Mouse (Mus musculus) cerebellum, adult 2 months (tissue): Measurements from ENCODE around the gene L3mbtl4.

Experiments
- CTCF ChIP-seq: fragments of 200-500 bp; IDR thresholded peaks from 2 replicates; pipeline ENCODE4 v1.5.1; 2011; ENCODE audit warnings: low read depth, mild to moderate bottlenecking, control low read depth, low read length, moderate library complexity, borderline replicate concordance; ENCODE audit not compliant: insufficient read depth
- POLR2A ChIP-seq: fragments of 200-500 bp; IDR thresholded peaks from 2 replicates; pipeline ENCODE4 v1.6.1; 2011; ENCODE audit warnings: low read length, control low read depth, borderline replicate concordance; ENCODE audit not compliant: insufficient read depth

GRCm38 (mm10) chr17:68333382-68333781, 59.8 kb downstream of the L3mbtl4 start:
- no peak for TF ChIP-seq CTCF
- no peak for TF ChIP-seq POLR2A
